Mouse (Mus musculus) testis, postnatal 10 days (tissue): ENCODE results near the gene Abhd13.
A peak's percentile ranks its signal among the peaks of the same experiment; 100 is the strongest.

Experiments used
- DNase-seq: peaks from one replicate; pipeline ENCODE4 v3.0.0; 2021; ENCODE audit warnings: low spot score

Abhd13 gene

DNA sequence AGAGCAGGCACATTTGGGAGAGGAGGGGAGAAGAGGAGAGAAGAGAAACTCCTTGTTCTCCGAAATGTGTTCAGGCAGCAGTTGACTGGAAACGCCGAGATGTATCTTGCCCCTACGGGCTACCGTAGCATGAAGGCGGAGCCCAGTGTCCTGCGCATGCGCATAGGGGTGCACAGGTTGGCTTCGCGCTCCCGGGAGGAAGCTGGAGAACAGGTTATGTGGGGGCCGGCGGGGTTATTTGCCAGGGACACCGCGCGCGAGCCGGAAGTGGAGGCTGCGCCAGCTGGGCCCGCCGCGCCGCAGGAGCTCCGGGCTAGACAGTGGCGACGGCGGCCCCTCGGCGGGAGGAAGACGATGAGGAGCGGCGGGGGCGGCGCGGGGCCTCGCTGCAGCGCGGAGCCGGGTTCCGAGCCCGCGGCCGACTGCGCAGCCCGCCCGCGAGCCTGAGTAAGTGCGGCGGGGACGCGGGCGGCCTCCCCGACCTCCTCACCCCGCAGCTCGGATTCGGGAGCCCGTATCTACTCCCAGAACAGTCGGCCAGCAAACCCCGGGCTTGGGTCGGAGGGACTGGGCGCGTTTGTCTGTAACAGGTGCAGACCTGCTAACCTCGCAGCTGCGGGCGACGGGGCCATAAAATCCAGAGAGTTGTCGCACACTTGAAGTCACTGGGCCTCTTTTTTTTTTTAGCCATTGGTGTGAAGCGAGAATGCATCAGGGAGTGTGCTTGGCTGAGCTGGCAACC lies at the start of gene Abhd13, which contains the start of gene Lig4:
Abhd13 (plus strand) TSS at position 135 of the 742 bp plus-strand sequence.
Lig4 (minus strand) TSS at position 114 of the 742 bp plus-strand sequence.
- DNase-seq, result peak; percentile 99

DNA sequence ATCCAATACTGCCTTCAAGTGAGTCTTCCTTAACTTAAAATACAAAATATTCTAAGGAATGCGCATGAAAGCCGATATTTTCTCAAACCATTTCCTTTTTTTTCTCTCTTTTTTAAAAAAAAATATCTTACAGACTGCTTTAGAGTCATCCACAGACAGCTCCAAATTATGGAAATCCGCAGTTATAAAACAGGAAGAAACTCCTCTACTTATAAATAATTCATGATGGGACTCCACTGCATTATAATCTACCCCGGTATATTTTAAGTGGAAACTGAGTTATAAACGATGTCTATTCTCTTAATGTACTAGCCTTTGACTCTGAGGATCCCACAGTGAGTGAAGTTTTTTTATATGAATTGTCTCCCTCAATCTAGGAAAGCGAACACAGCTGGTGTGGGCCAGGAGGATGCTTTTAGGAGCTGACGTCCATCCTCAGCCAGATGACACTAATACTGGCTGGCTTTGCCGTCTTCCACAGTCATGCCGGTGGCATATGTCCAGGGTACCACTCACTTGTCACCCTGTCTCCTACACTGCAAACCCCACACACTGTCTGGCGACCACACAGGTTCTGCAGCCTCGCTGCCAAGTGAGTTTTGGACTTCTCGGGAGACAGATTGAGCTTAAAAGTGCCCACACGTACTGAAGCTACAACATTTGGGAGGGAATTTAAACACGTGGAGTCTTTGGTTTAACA lies 47.6 kb upstream of the Abhd13 start:
- DNase-seq, result no peak

- no peak for DNase-seq
These were observed 44.8 kb upstream of the Abhd13 start for GRCm38 (mm10) chr8:9932711-9933110.

DNA sequence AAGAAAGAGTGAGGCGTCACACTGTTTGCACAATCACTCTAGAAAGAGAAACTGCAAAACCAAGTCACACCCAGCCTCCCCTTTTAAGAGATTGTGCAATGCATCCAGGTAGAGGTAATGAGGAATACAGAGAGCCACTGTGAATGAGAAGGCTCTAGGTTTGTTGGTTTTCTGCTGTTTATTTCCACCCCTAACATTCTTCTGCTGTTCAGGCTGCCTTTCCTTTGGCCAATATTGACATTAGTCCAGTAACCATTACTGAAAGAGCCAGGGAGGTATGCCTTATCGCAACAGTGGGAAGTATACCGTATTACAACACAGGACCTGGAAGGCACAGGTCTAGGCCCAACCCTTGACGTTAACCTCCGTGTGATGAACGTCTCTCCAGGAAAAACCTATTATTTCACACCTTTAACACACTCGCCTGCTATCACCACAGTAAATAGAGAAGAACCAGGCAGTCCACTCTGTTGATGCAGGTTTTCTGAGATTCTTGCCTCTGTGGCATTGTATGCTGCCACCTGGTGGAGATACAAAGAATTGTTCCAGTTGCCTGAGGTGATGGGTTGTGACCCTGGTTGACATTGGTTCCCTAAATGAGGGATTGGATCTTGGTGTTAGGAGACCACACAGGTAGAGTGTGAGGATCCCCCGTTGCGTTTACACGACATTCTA lies 42.5 kb upstream of the Abhd13 start:
- peak; percentile 47 for DNase-seq

DNA sequence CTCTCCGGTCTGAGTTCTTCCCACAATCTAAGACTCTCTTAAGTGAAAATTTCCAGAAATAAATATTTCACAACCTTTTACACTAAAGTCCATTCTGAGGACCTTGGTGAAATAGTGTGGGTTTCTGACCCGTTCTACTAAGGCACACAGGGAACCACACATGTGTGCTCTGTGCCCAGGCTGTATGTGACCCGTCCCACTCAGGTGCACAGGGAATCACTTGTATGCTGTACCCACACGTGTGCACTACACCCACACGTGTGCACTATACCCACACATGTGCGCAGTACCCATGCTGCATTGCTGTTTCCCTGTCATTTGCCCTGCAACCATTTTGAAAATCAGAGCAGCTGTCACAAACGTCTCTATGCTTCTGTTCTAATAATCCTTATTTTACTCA lies 41.9 kb upstream of the Abhd13 start:
- no peak for DNase-seq

- DNase-seq, result no peak
These were observed 28.2 kb upstream of the Abhd13 start for GRCm38 (mm10) chr8:9949134-9949890.

DNA sequence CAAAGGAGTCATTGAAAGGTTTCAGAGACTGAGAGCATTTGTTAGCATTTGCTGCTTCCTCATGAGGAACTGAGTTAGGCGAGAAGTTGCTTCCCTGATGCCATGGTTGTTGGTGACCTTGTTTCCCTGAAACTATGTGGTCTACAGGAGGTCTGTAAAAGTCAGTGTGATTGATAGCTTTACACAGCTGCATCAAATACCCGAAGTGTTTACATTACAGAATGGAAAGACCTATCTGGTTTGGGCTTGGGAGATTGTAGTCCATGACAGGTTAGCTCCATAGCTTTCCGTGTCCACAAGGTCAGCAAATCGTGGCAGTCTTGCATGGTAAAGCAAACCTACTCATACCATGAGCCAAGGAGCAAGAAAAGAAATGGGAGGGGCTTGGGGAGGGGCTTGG lies 19.2 kb upstream of the Abhd13 start:
- no peak for DNase-seq

DNA sequence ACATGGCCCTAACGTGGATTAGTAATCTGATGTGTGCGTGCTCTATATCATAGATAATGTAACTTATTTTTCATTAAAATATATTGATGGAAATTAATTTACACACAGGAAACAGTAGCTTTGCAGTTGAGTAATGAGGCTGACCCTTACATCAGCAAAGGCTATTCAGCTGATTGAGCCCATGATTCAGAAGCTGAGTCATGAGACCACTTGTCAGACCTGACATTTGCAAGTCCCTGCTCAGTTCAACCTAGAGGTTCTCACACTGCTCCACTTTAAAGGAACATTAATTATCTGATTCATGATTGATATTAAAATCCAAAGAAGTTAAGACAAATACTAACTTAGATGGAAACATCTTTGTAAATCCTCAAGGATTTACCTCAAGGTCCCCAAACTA lies 17.6 kb upstream of the Abhd13 start:
- DNase-seq, result no peak

- DNase-seq, result no peak
These were observed 5.6 kb upstream of the Abhd13 start for GRCm38 (mm10) chr8:9971866-9972265.

GRCm38 (mm10) chr8:9975276-9975675 lies 2.2 kb upstream of the Abhd13 start:
- DNase-seq, result no peak

GRCm38 (mm10) chr8:9975898-9976611 lies 1.5 kb upstream of the Abhd13 start:
- peak; percentile 98 for DNase-seq

- peak; percentile 45 for DNase-seq
These were observed 491 bp upstream of the Abhd13 start for GRCm38 (mm10) chr8:9977016-9977415.

DNA sequence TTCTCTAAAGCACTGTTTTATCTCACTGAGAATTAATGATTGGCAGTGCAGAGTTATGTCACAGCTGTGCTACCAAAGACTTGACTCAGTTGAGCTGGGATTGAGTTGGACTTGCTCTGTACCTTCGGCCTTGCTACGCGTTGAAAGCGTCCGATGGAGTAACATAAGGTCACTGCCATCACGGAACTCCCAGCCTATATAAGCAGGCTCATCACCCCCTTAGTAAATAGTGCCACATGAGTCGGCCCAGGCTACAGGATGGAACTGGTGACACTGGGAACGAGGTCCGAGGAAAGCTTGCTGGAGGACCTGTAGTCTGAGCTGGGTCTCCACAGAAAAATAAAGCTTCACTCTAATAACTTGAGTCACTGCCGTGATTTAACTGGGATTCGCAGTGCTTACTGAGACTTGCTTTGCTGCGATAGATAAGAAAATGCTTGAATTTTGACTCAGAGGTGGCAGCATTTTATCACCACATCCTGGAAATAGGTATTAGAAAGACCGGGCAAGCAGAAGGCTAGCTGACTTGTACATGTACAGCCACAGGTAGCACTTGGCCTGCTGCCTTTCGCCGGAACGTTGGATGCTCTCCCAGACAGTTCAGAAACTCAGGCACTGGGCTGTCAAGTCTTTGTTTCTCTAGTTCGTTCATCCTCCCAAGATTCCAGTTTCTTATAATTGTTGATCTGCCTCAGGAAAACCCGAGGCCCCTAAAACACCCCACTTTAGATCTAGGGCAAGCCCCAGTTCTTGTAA lies 1.1 kb downstream of the Abhd13 start:
- no peak for DNase-seq

DNA sequence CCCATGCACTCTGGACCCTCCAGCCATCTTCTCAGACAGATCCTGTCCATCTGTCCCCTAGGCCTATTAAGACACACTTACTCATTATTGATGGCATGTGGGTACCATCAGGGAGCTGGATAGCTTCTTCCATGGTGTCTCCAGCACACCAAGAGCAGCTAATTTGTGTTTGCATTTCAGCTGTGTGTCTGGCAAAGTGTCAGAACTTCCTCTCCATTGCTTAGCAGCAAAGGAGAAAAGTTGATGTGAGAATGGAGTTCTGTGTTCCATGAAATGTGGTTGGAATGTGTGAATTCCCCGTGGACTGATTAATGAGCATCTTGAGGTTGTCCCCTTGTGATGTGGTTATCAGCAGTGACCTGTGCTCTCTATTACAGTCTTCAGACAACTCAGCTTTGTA lies 2.2 kb downstream of the Abhd13 start:
- DNase-seq, result no peak

- DNase-seq, result no peak
These were observed 2.7 kb downstream of the Abhd13 start for GRCm38 (mm10) chr8:9980188-9980587.

- DNase-seq, result no peak
These were observed 26.6 kb downstream of the Abhd13 start for GRCm38 (mm10) chr8:10004115-10004514.

DNA sequence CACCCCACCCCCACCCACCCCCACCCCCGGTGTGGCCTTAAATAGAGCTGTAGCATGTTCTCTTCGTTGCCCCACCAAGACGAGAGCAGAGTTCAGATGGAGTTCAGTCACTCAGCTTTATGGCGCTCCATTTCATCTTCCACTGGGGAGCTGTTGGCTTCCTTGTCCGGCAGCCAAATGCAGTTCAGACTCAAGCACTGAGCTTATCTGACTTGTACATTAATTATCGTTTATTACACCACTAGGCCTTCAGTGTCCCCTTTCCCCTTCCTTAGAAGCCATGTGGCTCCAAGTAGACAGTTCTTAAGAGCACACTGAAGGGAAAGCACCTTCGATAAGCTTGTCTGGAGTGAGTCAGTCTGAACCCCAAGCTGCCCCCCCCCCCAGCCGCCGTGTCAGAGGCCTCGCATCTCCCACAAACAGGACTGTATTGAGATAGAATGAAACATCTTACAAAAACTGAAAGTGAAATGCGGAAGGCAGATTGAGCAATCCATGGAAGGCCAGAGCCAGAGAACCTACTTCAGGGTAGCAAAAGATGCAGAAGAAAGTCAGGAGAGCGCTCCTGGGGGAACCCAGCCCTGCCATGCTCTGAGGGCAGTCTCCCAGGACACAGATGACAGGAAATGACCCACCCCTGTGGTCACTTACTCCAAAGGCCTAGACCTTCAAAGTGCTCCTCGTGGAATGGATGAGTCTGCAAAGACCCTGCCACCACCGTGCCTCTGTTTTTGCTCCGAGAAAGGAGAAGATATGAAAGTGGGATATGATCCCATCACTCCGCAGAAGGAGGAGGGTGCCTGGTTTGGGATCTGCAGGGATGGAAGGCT lies 28.9 kb downstream of the Abhd13 start, which contains the start of gene Tnfsf13b:
Tnfsf13b (plus strand) TSS at position 312 of the 830 bp plus-strand sequence.
- DNase-seq, result no peak

- DNase-seq, result peak; percentile 40
These were observed 29.6 kb downstream of the Abhd13 start for GRCm38 (mm10) chr8:10006986-10007659.

DNA sequence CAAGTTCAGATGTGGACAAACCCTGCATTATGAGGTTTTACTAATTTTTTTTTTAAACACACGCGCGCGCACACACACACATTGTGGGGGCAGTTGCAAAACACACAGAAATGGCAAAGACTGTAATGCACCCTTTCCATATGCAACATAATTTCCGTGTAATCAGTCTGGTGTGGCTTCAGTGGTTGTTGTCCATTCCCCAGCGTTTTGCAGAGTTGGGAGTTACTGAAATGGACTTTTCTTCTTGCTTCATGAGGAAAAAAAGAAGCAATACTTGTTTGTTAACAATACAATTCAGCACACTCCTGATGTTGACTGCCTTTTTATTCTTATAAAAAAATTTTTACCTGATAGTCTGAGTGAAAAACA lies 30.1 kb downstream of the Abhd13 start:
- no peak for DNase-seq
